Mouse (Mus musculus) cerebellum, adult 2 months (tissue): Measurements from ENCODE around the gene F7.

Source experiments
- CTCF ChIP-seq: fragments of 200-500 bp; IDR thresholded peaks from 2 replicates; pipeline ENCODE4 v1.5.1; 2011; ENCODE audit warnings: low read depth, mild to moderate bottlenecking, control low read depth, low read length, moderate library complexity, borderline replicate concordance; ENCODE audit not compliant: insufficient read depth
- POLR2A ChIP-seq: fragments of 200-500 bp; IDR thresholded peaks from 2 replicates; pipeline ENCODE4 v1.6.1; 2011; ENCODE audit warnings: low read length, control low read depth, borderline replicate concordance; ENCODE audit not compliant: insufficient read depth

DNA sequence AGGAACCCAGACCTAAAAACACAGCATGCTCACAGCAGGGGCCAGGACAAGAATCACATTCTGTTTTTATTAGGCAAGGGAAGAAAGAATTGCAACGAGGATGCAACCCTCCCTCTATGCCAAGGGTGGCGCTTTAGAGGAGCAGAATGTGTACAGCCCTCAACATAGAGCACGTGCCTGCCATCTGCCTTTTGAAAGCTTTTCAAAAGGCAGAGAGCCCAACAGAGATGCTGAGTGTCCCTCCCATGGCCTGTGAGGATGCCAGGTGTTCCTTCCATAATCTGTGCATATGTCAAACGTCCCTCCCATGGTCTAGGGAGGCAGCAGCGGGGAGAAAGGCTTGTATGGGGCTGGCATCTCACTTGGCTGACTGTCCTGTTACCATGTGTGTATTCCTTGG lies 21.8 kb downstream of the F7 start:
- TF ChIP-seq CTCF (no peak), POLR2A (no peak)
